Mouse (Mus musculus) kidney, adult 18-20 months (tissue): ENCODE measurements around the gene Cd300ld3.
"Not testable (repeated sequence)": the region's sequence is repeated elsewhere in the genome, so short reads cannot be mapped to it uniquely, and the experiment has no call there.

ENCODE experiments used
- DNase-seq: peaks from one replicate; pipeline ENCODE4 v3.0.0; 2021

The Cd300ld3 gene

GRCm38 (mm10) chr11:115052206-115052605 is 4.0 kb upstream of the Cd300ld3 start:
- DNase-seq = peak; percentile 33

DNA sequence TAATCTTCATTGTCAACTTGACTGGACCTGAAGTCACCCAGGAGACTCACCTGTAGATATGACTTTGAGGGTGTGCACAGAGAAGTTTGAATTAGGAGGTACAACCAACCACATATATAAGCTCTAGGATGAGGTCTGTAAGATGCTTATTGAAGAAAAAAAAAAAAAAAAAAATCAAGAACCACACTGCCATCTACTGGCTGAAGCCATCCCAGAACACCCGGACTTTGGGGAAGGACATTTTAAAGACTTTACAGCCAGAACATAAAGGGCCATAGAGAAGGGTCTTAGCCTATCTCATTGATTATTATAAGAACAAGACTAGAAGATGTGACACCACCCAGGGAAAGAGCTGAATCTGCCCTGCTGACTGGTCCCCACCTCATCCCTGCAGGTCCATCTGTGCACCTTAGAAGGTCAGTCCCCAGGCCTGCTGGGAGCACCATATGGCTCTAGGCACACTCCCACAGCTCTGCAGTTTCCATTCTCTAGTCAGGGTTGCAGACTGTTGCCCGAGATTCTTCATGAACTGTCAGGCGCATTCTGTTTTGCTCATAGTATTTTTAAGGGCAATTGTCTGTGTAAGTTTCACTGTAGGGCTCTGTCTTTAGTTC is 1.2 kb upstream of the Cd300ld3 start:
- no peak for DNase-seq

- not testable (repeated sequence) for DNase-seq
Observed at GRCm38 (mm10) chr11:115037669-115038068, 10.5 kb downstream of the Cd300ld3 start, which contains the start of gene Cd300ld5. TSS of gene Cd300ld5 (minus strand) at chr11:115037769.

DNA sequence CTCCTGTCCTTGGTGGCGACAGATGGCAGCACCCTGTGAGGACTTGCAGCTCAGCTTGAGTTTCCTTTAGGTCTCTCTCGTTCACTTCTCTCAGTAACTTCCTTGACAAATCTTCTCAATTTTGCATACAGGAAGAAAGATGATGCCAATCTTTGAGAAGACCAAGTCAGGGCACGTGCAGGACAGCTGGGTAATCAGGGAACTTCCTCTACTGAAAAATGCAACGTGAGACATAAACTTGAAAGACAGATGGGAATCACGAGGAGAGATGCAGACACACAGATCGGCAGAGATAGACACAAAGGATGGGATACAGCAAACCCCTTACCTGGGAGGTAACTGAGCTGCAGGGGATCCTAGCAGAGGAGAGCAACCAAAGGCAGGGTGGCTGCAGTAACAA is 21.3 kb downstream of the Cd300ld3 start, which contains the start of gene Cd300ld4:
Gene Cd300ld4, minus strand, starts transcription at position 101 of the 400 bp plus-strand sequence.
- DNase-seq = not testable (repeated sequence)

DNA sequence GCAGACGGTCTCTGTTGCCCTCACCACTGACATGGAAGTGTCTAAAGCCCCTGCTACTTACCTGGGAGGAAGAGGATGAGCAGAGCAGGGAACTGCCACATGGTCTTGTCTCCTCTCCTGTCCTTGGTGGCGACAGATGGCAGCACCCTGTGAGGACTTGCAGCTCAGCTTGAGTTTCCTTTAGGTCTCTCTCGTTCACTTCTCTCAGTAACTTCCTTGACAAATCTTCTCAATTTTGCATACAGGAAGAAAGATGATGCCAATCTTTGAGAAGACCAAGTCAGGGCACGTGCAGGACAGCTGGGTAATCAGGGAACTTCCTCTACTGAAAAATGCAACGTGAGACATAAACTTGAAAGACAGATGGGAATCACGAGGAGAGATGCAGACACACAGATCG is 32.1 kb downstream of the Cd300ld3 start, which contains the start of gene Cd300ld2:
Gene Cd300ld2, minus strand, starts transcription at position 101 of the 400 bp plus-strand sequence.
- not testable (repeated sequence) for DNase-seq

DNA sequence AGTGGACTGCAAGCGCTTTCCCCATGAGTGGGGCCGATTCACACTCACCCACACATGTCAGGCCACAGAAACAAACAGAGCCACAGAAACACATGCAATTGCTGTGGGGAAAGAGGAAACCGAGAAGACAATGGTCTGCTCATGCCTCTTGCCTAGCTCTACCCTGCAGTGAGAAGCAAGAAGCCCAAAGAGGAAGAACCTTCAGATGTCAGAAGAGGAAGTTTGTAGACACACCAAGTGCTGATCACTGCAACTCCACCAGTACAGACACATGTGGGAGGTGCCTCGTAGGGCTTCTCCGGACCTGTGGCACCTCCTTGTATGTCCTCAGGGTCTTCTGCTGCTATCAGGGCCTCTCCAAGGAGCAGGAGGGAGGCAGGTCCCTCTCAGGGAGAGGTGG is 44.1 kb downstream of the Cd300ld3 start:
- no peak for DNase-seq

DNA sequence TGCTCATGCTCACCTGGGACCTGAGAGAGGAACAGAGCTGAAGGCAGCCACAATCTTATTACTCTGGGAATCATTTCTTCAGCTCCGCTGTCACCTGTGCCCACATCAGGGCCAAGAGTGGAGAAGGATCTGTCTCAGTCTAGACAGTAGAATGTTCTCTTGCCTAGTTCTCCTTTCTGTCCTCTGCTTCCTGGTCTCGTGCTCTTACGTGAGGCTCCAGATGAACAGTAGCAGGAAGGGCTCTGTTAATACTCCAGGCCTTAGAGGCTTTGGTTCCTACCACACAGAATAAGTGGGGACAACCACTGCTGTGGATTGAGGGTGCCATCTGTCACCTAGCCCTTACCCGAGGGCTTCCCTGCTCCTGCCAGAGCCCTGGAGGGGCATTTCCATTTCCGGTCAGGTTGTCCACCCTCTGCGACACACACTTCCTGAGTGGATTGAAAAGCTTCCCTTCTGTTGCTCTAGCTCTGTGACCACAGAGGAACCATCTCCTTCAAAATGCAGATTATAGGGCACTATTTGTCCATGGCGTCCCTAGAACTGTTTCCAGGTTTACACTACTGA is 46.7 kb downstream of the Cd300ld3 start, which contains the start of gene Cd300c2:
Gene Cd300c2, minus strand, starts transcription at position 407 of the 567 bp plus-strand sequence.
- DNase-seq = no peak
